Mouse (Mus musculus) neural tube, embryonic 13.5 days (tissue): ENCODE measurements around the gene Aim2. TPM values are rescaled to one million over a fixed set of nuclear protein-coding genes. Genes with fewer than 3 reads are reported as not detected.

Experiments
- ATAC-seq: fragments of 200-750 bp; cut with Nextera tagmentation; 2 replicates; pipeline ENCODE4 v1.8.0; 2017; ENCODE audit warnings: low read depth, mild to moderate bottlenecking, moderate TSS enrichment, moderate library complexity
- H3K27ac ChIP-seq: fragments of 300-500 bp; sonication (generic); replicated peaks from 2 replicates; pipeline ENCODE4 v1.5.1; 2015; ENCODE audit warnings: moderate library complexity, mild to moderate bottlenecking, inconsistent platforms
- H3K27me3 ChIP-seq: fragments of 300-500 bp; sonication (generic); 2 replicates; pipeline ENCODE4 v1.6.1; 2015; ENCODE audit warnings: mild to moderate bottlenecking, inconsistent platforms
- H3K36me3 ChIP-seq: fragments of 300-500 bp; sonication (generic); 2 replicates; pipeline ENCODE4 v1.6.1; 2015; ENCODE audit warnings: mild to moderate bottlenecking, inconsistent platforms
- H3K4me1 ChIP-seq: fragments of 300-500 bp; sonication (generic); replicated peaks from 2 replicates; pipeline ENCODE4 v1.6.1; 2015; ENCODE audit warnings: inconsistent platforms
- H3K4me2 ChIP-seq: fragments of 300-500 bp; sonication (generic); 2 replicates; pipeline ENCODE4 v1.6.1; 2015; ENCODE audit warnings: inconsistent platforms, mild to moderate bottlenecking, moderate library complexity
- H3K4me3 ChIP-seq: fragments of 300-500 bp; sonication (generic); 2 replicates; pipeline ENCODE4 v1.5.1; 2015; ENCODE audit warnings: mild to moderate bottlenecking, inconsistent platforms
- H3K9ac ChIP-seq: fragments of 300-500 bp; sonication (generic); 2 replicates; pipeline ENCODE4 v1.6.1; 2015; ENCODE audit warnings: moderate library complexity, mild to moderate bottlenecking, inconsistent platforms
- H3K9me3 ChIP-seq: fragments of 300-500 bp; sonication (generic); 2 replicates; pipeline ENCODE4 v1.6.1; 2016; ENCODE audit warnings: inconsistent platforms
- WGBS: fragments of 180-500 bp; shearing (Covaris S2); methylation state at CpG from one replicate; pipeline ENCODE4 v1.1.7; 2015; 5-methylcytosine and 5-hydroxymethylcytosine counted together
- polyA plus RNA-seq: library from polyadenylated mRNA; unstranded; fragments of >200 nt; fragmentation: Nextera tagmentation; extraction: Ambion mirVana; gene quantifications from 2 replicates; pipeline ENCODE4 v1.2.1, GENCODE M21; 2015

The Aim2 gene
- polyA plus RNA-seq, 1 experiment from 2014 or later, result 2.3 TPM

- no peaks in the 10 kb centered on the region for H3K27me3 ChIP-seq
- no peaks in the 10 kb centered on the region for H3K9me3 ChIP-seq
- no peak overlapping the region for H3K27ac ChIP-seq
- H3K4me1 ChIP-seq, result no peaks in the 10 kb centered on the region
- H3K9ac ChIP-seq, result no peak overlapping the region
- H3K4me3 ChIP-seq, result no peak overlapping the region
- ATAC-seq, result no peak
- no peak overlapping the region for H3K4me2 ChIP-seq
- WGBS, result 94% methylated on average over 4 of the region's 4 CpGs
- no peaks in the 10 kb centered on the region for H3K36me3 ChIP-seq
Measured at GRCm38 (mm10) chr1:173411863-173412262, 61.2 kb downstream of the Aim2 start.

DNA sequence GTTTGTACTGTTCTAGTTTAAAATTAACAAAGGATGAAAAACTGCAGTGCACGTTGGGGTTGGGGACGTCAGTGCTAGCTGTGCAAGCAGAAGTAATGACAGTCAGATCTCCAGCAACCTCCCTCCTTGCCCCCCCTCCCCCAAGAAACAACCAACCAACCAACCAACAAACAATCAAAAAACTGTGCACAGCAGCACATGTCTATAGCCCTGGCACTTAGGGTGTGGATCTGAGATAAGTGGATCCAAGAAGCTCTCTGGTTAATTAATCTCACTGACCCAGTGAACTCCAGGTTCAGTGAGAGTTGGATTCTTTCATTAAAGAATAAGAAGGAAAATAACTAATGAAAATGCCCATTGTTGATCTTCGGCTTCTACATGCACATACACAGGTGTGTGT is 64.0 kb downstream of the Aim2 start:
- H3K27ac ChIP-seq, result no peak overlapping the region
- 62% methylated on average over 3 of the region's 3 CpGs for WGBS
- H3K9me3 ChIP-seq, result no peaks in the 10 kb centered on the region
- H3K9ac ChIP-seq, result no peak overlapping the region
- H3K4me2 ChIP-seq, result no peak overlapping the region
- no peaks in the 10 kb centered on the region for H3K36me3 ChIP-seq
- ATAC-seq, result no peak
- no peaks in the 10 kb centered on the region for H3K4me1 ChIP-seq
- H3K27me3 ChIP-seq, result no peaks in the 10 kb centered on the region
- H3K4me3 ChIP-seq, result no peak overlapping the region

- WGBS, result 86% methylated on average over 3 of the region's 3 CpGs
- no peak for ATAC-seq
Measured at GRCm38 (mm10) chr1:173418516-173418915, 67.8 kb downstream of the Aim2 start.

GRCm38 (mm10) chr1:173418936-173419621 is 68.4 kb downstream of the Aim2 start:
- H3K4me1 ChIP-seq, result no peaks in the 10 kb centered on the region

More at GRCm38 (mm10) chr1:173418516-173418915, 67.8 kb downstream of the Aim2 start:
- no peaks in the 10 kb centered on the region for H3K36me3 ChIP-seq
- no peak overlapping the region for H3K27ac ChIP-seq
- no peak overlapping the region for H3K4me2 ChIP-seq
- H3K4me1 ChIP-seq, result no peaks in the 10 kb centered on the region
- H3K4me3 ChIP-seq, result no peak overlapping the region
- no peak overlapping the region for H3K9ac ChIP-seq
- no peaks in the 10 kb centered on the region for H3K9me3 ChIP-seq
- H3K27me3 ChIP-seq, result no peaks in the 10 kb centered on the region

DNA sequence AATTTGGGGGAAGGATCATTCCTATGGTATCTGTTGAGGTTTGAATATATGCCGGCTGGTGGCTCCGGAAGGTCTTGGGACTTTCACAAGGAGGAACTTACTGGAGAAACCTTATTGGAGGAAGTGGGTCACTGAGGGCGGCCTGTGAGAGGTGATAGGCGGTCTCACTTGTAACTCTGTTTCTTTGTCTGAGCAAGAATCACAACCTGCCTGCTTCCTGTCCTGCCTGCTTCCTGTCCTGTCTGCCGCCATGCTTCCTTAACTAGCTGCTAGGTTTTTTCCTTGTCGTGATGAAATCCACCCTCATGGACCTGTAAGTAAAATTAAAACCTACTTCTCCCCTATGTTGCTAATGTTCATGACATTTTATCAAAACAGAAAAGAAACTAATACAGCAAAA is 69.7 kb downstream of the Aim2 start:
- H3K27me3 ChIP-seq, result no peaks in the 10 kb centered on the region
- H3K4me2 ChIP-seq, result no peak overlapping the region
- H3K4me3 ChIP-seq, result no peak overlapping the region
- H3K36me3 ChIP-seq, result no peaks in the 10 kb centered on the region
- no peak for ATAC-seq
- H3K9me3 ChIP-seq, result no peaks in the 10 kb centered on the region
- H3K9ac ChIP-seq, result no peak overlapping the region
- WGBS, result 82% methylated on average over 6 of the region's 6 CpGs
- H3K27ac ChIP-seq, result no peak overlapping the region
- H3K4me1 ChIP-seq, result no peaks in the 10 kb centered on the region

More at GRCm38 (mm10) chr1:173418936-173419621, 68.4 kb downstream of the Aim2 start:
- Histone ChIP-seq H3K27ac (no peak overlapping the region), H3K36me3 (no peaks in the 10 kb centered on the region), H3K4me3 (no peak overlapping the region), H3K9me3 (no peaks in the 10 kb centered on the region), H3K4me2 (no peak overlapping the region), H3K27me3 (no peaks in the 10 kb centered on the region), H3K9ac (no peak overlapping the region)
- 81% methylated on average over 1 of the region's 1 CpGs for WGBS
- no peak for ATAC-seq

GRCm38 (mm10) chr1:173426345-173426744 is 75.7 kb downstream of the Aim2 start:
- Histone ChIP-seq H3K27me3 (no peaks in the 10 kb centered on the region), H3K9ac (no peak overlapping the region), H3K4me2 (no peak overlapping the region), H3K36me3 (no peaks in the 10 kb centered on the region), H3K4me1 (no peaks in the 10 kb centered on the region), H3K27ac (no peak overlapping the region), H3K9me3 (no peaks in the 10 kb centered on the region), H3K4me3 (no peak overlapping the region)
- 85% methylated on average over 2 of the region's 2 CpGs for WGBS
- no peak for ATAC-seq

- 89% methylated on average over 8 of the region's 8 CpGs for WGBS
Measured at GRCm38 (mm10) chr1:173427385-173427784, 76.7 kb downstream of the Aim2 start.

DNA sequence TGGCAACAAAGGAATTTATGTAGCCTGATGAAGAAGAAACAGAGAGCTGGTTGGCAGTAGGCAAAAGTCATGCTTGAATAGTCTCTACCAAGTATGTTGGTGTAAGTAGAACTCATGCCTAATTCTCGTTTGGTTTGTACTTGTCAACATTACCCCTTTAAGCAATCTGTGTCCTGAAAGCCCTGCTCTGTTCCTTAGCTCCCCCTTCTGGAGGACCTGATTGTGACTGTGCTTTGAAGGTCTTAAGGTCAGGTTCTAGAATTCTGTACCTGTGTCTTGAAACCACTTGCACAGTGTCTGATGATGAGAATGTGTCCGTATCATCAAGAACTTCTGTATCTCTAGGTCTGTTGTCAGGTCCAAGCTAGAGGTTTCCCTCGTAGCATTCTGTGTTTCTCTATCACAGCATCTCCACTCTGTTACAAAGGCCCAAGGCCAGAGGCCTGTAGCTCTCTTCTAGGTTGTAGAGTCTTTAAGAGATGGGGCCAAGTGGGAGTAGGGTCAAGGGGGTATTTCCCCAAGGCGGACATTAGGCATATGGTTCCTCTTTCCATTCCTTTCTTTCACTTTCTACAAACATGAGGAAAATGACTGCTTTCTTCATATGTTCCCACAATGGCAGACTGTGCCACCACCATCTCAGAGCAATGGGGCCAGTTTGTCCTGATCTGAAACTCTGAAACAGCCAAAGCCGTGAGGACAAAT is 79.5 kb downstream of the Aim2 start:
- ATAC-seq, result no peak

More at GRCm38 (mm10) chr1:173427385-173427784, 76.7 kb downstream of the Aim2 start:
- no peak for ATAC-seq
- no peak overlapping the region for H3K4me2 ChIP-seq
- H3K27ac ChIP-seq, result no peak overlapping the region
- no peak overlapping the region for H3K9ac ChIP-seq
- H3K4me3 ChIP-seq, result no peak overlapping the region
- H3K27me3 ChIP-seq, result no peaks in the 10 kb centered on the region
- H3K9me3 ChIP-seq, result no peaks in the 10 kb centered on the region
- no peaks in the 10 kb centered on the region for H3K36me3 ChIP-seq
- H3K4me1 ChIP-seq, result no peaks in the 10 kb centered on the region

DNA sequence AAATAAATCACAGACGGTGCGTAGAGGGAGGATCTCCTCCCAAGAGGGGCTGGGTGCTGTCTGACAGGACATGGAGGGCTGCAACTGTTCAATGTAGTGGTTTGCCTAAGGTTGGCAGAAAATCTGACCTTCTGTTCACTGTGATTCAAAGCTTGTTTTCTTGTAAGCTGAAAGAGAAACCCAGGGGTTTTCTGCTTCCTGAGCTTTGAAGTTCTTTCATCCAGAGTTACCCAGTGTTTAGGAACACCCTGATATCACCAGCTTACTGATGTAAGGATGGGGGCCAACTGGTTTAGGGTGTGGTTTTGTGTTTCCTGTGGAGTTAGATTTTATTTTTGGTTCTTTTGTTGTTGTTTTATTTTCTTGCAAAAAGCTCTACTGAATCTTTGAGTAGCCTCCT is 81.7 kb downstream of the Aim2 start:
- Histone ChIP-seq H3K36me3 (no peaks in the 10 kb centered on the region), H3K4me1 (no peaks in the 10 kb centered on the region), H3K4me3 (no peak overlapping the region), H3K27me3 (no peaks in the 10 kb centered on the region), H3K9me3 (no peaks in the 10 kb centered on the region), H3K4me2 (no peak overlapping the region), H3K9ac (no peak overlapping the region), H3K27ac (no peak overlapping the region)
- no peak for ATAC-seq
- 70% methylated on average over 2 of the region's 2 CpGs for WGBS

More for the DNA sequence above, 79.5 kb downstream of the Aim2 start:
- 89% methylated on average over 5 of the region's 5 CpGs for WGBS
- Histone ChIP-seq H3K9me3 (no peaks in the 10 kb centered on the region), H3K4me1 (no peaks in the 10 kb centered on the region), H3K27ac (no peak overlapping the region), H3K27me3 (no peaks in the 10 kb centered on the region), H3K4me3 (no peak overlapping the region), H3K4me2 (no peak overlapping the region), H3K9ac (no peak overlapping the region), H3K36me3 (no peaks in the 10 kb centered on the region)

DNA sequence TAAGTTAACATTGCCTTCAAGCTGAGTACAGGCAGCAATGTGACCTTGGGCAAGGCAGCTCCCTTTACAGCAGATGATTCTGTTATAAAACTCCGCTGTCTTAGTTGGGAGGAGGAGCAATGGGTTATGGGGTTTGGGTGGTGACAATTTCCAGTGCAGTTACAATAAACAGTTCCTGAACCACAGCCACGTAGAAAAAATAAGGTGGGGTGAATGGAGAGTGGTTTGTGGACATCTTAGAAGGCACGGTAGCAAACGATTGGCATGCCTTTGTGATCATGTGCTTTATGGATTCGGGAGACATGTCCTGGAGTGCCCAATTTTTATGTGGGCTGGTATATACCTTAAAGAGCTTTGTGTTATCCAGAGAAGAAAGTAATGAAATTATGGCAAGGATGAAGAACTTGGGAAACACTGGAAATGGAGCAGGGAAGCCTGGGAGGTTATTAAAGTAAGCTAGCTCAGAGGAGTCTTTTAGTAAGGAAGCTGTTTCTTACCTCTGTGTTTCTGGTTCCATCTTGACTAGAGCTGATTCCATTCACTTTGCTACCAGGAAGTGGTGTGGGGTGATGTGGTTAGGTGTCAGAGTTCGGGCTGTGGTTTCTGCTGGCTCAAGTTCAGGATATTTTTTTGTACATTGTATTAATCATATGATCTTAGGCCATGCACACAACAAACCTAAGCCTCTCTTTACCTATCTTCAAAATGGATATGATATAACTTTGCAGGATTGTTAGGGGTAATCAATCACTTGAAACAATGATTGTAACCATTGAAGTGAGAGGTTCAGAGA is 86.7 kb downstream of the Aim2 start:
- H3K4me3 ChIP-seq, result no peak overlapping the region
- H3K27me3 ChIP-seq, result no peaks in the 10 kb centered on the region
- H3K27ac ChIP-seq, result no peak overlapping the region
- H3K4me1 ChIP-seq, result no peaks in the 10 kb centered on the region
- no peak overlapping the region for H3K9ac ChIP-seq
- H3K36me3 ChIP-seq, result no peaks in the 10 kb centered on the region
- H3K9me3 ChIP-seq, result no peaks in the 10 kb centered on the region
- ATAC-seq, result no peak
- WGBS, result 79% methylated on average over 6 of the region's 6 CpGs
- H3K4me2 ChIP-seq, result no peak overlapping the region

DNA sequence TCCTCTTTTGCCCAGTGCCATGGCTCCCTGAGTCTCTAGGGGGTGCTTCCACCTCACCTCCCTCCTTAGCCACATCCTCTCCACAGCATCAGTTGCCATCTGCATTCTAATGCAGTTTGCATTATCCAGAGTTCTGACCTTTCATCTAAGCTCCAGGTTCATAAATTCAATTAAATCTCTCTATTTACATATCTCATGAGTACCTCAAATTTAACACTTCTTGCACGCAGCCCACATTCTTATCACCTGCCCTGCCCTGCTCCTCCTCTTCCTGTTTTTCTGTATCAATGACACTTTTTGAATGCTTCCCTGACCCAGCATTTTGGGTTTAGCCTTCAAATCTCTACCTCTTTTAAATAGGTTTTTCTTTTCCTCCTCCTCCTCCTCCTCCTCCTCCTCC is 90.0 kb downstream of the Aim2 start:
- no peak for ATAC-seq
- H3K4me1 ChIP-seq, result no peaks in the 10 kb centered on the region

DNA sequence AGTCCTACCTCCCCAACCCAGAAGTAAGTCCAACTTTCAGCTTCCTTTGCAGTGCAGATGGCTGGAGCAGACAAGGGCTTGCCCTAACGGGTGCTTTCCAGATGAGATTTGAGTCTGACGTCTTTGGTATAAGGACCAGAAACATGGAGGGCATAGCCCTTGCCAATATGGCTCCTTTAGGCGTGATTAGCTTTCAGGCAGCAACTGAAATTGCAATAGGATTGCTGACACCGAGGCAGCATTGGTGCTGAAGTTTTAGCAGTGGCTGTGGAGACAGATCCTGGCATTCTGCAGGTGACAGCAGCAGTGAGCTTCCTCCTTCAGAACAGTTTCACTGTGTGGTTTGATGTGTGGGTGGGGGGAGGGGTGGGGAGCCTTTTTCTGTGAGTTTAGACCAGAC is 90.5 kb downstream of the Aim2 start:
- ATAC-seq, result no peak
- Histone ChIP-seq H3K9ac (no peak overlapping the region), H3K4me1 (no peaks in the 10 kb centered on the region), H3K9me3 (no peaks in the 10 kb centered on the region), H3K27ac (no peak overlapping the region), H3K4me2 (no peak overlapping the region), H3K36me3 (no peaks in the 10 kb centered on the region), H3K27me3 (no peaks in the 10 kb centered on the region), H3K4me3 (no peak overlapping the region)
- WGBS, result 82% methylated on average over 4 of the region's 4 CpGs

More for the DNA sequence above, 90.0 kb downstream of the Aim2 start:
- H3K27me3 ChIP-seq, result no peaks in the 10 kb centered on the region
- H3K36me3 ChIP-seq, result no peaks in the 10 kb centered on the region
- H3K27ac ChIP-seq, result no peak overlapping the region
- no peak overlapping the region for H3K4me3 ChIP-seq
- H3K9me3 ChIP-seq, result no peaks in the 10 kb centered on the region
- no peak overlapping the region for H3K9ac ChIP-seq
- whole genome bisulfite sequencing, result 75% methylated on average over 1 of the region's 1 CpGs
- H3K4me2 ChIP-seq, result no peak overlapping the region
